Mouse (Mus musculus): Measurements from ENCODE around the gene Ndufc1. TPM values are rescaled to one million over a fixed set of nuclear protein-coding genes. Genes with fewer than 3 reads are reported as not detected.
"Not testable (repeated sequence)": the region's sequence is repeated elsewhere in the genome, so short reads cannot be mapped to it uniquely, and the experiment has no call there.

Ndufc1 gene
- total RNA-seq, 2 experiments from 2014 or later: 743 to 842 TPM

DNA sequence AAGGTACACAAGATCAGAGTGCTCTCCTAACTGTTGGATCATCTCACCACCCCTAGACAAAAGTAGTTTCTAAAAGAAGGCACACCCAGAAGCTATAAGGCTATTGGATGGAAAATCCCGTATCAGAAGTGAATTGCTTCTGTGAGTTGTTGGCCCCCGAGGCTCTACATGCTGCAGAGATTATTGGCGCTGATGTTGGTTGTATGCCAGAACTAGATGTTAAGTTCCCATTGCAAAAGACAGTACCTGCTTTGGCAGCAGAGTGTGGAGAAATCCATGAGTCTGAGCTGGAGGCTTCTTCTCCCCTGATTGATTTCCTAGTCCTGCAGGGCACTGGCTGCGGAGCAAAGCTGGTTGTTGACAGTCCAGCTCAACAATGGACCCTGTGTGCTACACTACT lies 40.8 kb downstream of the Ndufc1 start:
- DNase-seq: no peak

DNA sequence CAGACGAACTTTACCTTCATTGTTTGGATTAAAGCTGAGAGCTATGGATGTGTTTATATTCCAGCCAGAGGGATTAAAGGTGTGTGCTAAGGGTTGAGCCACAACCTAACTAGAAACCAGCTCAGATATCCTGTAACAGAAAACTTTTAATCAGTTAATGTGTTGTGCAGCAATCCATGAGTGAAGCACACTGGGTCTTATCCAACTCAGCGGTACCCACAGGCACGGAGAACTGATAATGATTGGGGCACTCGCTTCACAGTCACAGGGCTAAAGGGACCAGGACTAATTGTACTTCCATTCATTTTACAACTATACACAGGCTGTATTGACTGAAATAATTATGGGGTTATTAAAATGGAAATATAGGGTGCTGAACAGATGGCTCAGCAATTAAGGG lies 41.9 kb downstream of the Ndufc1 start:
- no peak for DNase-seq

GRCm38 (mm10) chr3:51365517-51365882 lies 43.3 kb downstream of the Ndufc1 start:
- DNase-seq: no peak

- DNase-seq: peak; percentile 79 to 80
These were observed 43.9 kb downstream of the Ndufc1 start for GRCm38 (mm10) chr3:51364703-51365516.

DNA sequence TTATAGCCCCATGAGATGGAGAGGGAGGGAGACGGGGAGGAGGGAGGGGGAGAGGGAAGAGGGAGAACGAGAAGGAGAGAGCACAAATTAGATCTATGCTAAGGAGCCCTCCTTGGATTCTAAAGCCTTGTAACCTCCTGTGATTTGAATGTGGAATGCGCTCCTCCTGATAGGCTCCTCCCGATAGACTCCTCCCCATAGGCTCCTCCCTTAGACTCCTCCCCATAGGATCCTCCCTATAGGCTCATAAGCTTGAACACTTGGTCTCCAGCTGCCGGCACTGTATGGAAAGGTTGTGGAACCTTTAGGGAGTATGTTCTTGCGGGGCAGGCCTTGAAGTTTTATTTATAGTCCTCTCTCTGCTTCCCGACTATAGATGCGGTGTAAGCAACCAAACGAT lies 47.7 kb downstream of the Ndufc1 start:
- DNase-seq: no peak

GRCm38 (mm10) chr3:51359558-51360307 lies 49.1 kb downstream of the Ndufc1 start:
- DNase-seq: no peak

- DNase-seq: peak; percentile 77 to 83
These were observed 49.9 kb downstream of the Ndufc1 start for GRCm38 (mm10) chr3:51358660-51359557.

DNA sequence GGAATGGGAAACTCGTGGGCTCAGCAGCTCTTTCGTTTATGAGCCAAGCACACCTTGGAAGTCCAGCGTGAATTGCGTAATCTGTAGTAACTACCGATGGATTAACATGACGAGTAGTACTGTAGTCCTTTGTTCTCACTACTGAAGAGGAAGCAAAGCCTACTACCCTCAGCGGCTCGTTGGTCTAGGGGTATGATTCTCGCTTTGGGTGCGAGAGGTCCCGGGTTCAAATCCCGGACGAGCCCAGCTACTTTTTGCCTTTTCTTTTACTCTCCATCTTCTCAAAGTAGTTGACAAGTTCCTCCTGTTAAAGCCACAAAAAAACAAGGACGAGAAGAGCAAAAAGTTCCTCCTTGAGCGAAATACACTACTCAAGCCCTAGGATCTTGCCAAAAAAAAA lies 50.6 kb downstream of the Ndufc1 start:
- peak; percentile 72 to 77 for DNase-seq

GRCm38 (mm10) chr3:51357624-51358023 lies 51.2 kb downstream of the Ndufc1 start:
- DNase-seq: no peak

DNA sequence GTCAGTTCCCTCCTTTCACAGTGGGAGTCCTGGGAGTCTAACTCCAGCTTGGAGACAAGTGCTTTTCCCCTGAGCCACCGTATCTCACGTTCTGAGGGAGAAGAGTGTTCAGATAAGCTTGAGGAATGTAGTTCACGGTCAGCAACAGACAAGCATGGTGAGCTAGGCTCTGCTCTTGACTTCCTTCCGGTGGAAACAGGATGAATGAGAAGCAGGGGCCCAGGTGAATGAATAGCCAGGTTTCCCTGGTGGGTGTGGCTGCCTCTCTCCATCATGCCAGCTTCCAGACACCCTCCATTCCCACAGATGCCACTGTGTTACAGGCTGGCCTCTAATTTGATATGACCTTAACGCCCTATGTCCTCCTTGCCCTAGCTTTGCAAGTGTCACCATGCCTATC lies 51.7 kb downstream of the Ndufc1 start:
- DNase-seq: no peak

- not testable (repeated sequence) for DNase-seq
These were observed 53.8 kb downstream of the Ndufc1 start for GRCm38 (mm10) chr3:51354956-51355355.

Other genes starting within 250 kb of the Ndufc1 start
- 10 to 100 TPM; 18.4 to 31.1 TPM for gene Noct, start 184.5 kb downstream of the Ndufc1 start, total RNA-seq (2021)
- 100 to 1,000 TPM in 1 of 2 experiments, 10 to 100 TPM in 1; 88.9 to 109 TPM for gene Elf2, start 68.3 kb downstream of the Ndufc1 start, total RNA-seq (2021)
- 1,000 to 10,000 TPM in 1 of 2 experiments, 100 to 1,000 TPM in 1; 736 to 1,311 TPM for gene Mgarp, start 12.2 kb downstream of the Ndufc1 start, total RNA-seq (2021)
- gene Naa15, start 6.2 kb upstream of the Ndufc1 start, total RNA-seq (2021): 10 to 100 TPM; 54.2 to 54.9 TPM
- 10 to 100 TPM; 15.8 to 17.8 TPM for gene Rab33b, start 74.9 kb upstream of the Ndufc1 start, total RNA-seq (2021)
- gene Setd7, start 151.9 kb upstream of the Ndufc1 start, total RNA-seq (2021): 10 to 100 TPM; 50.6 to 52.8 TPM